Mouse (Mus musculus) retina, adult 2 months (tissue): ENCODE data around the gene Babam1.

Source experiments
- DNase-seq: peaks from one replicate; pipeline ENCODE4 v3.0.0-alpha.2; 2012; ENCODE audit warnings: low read depth, low spot score

Gene Babam1

DNA sequence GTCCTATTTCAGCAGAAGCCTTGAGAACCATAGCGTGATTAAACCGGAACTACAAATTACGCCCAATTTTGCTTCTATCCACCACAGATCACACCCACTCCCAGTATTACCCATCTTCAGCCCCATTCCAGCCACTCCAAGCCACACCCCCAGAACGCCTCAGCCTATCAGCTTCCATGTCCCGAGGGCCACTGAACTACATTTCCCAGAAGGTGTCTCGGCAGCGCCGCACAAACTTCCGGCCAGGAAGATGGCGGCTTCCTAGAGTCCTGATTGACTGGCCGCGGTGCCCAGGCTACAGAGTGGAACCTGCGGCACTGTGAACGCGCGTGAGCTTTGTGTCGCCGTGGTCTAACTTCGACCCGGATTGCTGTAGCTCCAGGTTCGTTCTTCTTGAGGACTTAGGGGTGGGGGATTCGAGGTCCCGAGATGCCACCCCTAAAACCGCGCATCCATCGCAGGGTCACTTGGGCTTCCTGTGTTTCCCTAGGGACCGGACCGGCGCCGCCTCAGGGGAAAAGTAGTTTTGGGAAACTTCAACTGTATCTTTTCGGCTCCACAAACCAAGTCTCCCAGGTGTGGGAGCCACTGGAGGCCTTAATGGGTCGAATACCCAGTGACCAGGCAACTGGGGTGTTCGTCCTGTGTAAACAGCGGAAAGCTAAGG lies at the start of gene Babam1:
TSS of gene Babam1 (plus strand) at position 223 of the 667 bp plus-strand sequence.
- DNase-seq = peak; percentile 81

DNA sequence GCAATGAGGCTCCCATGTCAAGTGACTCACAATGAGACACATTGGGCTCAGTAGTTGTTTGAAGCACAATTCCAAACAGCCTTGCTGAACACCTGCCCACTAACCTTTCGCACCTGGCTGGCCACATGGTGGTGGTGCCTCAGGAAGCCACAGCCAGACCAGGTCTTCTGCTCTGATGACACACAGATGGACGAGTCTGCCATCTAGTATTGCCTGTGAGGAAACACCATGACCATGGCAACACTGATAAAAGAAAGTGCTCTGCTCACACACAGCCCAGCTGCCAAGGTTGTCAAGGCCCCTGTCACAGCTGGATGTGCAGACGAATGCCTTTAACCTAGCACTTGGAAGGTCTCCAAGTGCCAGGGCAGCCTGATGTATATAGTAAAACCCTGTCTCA lies 45.5 kb upstream of the Babam1 start:
- DNase-seq = no peak

DNA sequence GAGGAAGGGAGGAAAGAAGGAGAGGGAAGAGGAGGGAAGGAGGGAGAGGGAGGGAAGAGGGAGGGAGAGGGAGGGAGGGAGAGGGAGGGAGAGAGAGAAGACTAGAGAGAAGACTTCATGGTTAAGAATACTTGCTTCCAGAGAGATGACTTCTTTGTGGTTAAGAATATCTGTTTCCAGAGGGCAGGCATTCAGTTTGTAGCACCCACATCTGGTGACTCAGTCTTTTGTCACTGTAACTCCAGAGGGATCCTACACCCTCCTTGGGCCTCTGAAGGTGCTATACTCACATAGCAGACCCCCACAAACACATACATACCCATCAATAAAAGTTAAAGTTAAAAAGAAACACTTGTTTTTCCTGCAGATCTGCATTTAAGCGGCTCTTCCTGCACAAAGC lies 45.1 kb upstream of the Babam1 start:
- no peak for DNase-seq

DNA sequence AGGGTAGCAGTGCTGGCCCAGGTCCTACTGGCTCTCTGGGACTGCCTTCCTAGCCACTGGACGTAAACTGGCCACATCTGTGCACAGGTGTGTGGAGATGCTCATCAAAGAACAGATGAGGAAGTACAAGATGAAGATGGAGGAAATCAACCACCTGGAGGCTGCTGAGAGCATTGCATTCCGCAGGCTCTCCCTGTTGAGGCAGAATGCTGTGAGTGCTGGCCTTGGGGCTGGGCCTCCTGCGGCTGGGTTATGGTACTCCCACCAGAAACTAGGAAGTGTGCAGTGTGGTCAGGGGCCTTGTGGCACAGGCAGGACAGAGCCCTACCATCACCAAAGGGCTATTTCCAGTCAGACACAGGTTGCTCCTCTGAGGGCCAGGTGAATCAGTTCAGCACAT lies 38.6 kb upstream of the Babam1 start:
- no peak for DNase-seq

DNA sequence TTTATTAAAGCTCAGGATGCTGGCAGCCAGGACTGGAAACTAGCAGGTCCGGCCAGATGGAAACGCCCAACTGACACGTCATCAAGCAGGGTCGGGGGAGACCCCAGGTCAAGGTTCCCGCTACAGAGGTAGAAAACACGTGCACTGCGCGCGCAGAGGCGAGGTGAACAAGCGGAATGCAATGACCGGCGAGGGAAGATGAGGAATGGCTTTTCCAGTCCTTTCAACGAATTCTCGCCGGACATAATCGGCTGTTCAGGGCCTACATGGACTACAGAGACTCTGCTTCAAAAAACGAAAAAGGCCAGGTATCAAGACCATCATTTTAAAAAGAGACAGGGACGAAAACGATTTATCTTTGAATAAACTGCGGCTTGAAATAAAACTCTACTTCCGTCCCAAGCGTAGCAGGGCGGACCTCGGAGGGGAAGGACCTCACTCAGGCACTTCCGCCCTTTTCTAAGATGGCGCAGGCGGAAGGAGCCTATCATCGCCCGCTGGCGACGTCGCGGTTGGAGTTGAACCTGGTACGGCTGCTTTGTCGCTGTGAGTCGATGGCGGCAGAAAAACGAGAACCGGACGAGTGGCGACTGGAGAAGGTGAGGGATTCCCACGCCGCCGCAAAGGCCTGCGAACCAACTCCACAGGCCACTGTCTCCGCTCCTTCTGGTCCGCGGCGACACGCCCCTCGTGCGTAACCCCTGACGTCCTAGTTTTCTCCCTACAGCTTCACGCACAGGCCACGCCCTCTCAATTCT lies 29.7 kb upstream of the Babam1 start, which contains the start of gene Use1:
TSS of gene Use1 (plus strand) at position 78 of the 758 bp plus-strand sequence.
- DNase-seq = peak; percentile 80

DNA sequence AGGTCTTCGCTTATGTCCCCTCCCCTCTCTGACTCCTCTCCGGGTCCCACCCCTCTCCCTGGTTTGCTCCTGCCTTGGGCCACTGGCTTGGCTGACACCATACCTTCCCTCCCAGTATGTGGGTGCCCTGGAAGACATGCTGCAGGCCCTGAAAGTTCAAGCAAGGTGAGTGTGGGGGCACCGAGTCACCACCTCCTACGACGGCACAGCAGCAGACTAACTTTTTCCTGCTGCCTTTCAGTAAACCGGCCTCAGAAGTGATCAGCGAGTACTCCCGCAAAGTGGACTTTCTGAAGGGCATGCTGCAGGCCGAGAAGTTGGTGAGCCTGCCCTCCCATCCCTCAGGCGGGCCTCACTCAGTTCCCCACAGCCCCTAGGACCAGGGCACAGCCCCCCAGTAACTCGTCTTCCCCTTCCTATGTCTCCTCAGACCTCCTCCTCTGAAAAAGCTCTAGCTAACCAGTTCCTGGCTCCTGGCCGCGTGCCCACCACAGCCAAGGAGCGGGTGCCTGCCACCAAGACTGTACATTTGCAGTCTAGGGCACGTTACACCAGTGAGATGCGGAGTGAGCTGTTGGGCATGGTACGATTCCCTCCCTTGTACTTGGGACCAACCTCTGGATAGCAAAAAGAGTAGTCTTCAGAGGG lies 29.0 kb upstream of the Babam1 start:
- DNase-seq = no peak

DNA sequence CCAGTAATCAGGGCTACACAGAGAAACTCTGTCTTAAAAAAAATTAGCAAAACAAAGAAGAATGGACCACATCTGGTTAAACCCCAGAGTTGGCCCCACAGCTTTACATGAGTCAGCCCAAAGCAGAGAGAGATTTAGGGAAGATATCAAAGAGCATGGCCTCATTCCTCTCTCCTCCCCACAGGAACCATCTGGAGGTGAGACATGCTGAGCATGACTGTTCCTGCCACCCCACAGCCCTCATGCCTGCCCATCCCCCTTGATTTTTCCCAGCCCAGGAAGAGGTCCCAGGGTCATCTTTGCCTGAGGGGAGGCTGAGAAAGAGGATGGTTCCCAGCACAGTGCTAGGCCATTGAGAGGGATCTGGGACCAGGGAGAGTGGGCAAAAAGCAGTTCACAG lies 28.3 kb upstream of the Babam1 start:
- no peak for DNase-seq

DNA sequence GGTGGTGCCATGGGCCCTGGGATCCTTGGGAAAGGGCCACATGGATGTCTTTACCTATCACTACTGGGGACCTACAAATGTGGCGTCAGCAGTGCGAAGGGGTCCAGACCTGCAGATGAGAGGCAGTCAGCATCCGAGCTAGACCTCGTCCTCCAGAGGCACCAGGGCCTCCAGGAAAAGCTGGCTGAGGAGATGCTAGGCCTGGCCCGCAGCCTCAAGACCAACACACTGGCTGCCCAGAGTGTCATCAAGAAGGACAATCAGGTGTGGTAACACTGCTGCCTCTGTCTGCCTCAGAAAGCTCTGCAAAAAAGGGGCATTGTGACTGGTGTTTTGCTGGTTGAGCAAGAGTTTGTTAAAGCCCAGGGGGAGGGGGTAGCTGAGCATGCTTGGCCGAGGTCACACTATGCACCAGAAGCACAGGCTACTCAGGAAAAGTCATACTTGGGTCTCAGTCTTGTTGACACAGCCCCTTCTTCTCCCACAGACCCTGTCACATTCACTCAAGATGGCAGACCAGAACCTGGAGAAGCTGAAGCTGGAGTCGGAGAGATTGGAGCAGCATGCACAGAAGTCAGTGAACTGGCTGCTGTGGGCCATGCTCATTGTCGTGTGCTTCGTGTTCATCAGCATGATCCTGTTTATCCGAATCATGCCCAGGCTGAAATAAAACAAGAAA lies 27.5 kb upstream of the Babam1 start:
- DNase-seq = no peak

DNA sequence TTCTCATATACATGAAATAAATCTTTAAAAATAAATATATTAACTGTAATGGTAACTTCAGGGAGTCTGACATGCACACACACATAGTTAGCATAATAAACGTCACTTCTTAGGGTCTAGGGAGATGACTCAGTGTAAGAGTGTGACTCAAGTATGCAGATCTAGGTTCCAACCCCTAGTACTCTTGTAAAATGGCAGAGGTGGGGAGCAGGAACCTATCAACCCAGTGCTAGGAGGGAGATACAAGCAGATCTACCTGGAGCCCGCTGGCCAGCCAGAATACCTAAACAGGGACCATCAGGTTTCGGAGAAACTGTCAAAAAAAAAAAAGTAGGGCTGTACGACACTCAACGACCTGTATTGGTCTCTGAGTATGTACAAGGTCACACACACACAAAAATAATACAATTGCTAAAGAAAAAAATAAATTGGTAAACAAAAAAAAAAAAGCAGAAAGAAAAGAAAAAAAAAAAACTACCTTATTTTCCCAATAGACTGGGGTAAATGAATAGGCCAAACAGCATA lies 25.9 kb upstream of the Babam1 start:
- no peak for DNase-seq

DNA sequence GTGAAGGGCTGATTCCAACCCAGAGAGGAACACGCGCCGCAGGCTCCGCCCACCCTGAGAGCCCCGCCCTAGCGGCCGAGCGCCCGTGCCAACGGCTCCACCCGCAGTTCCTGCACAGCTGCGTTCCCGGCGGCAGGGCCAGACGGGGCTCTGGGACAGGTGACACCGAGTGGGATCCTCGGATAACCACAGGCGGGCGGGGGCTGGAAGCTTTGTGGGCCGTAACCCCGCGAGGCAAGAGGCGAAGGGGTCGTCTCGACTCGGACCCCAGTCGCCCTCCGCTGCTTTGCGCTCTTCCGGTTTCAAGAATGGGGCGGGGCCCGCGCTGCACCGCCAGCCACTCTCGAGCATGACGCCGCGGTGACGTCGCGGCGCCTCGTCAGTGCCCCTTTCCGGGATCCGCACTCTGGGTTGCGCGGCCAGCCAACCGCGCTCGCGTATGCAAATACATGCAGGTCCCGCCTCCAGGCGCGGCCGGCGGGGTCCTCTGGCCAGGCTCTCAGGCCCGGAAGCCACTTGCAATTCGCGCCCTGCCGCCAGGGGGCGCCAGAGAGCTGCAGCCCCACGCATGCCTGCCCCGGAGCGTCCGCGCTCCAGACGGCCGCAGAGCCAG lies 25.3 kb upstream of the Babam1 start, which contains the start of gene Ocel1:
TSS of gene Ocel1 (plus strand) at position 63 of the 613 bp plus-strand sequence.
- peak; percentile 88 for DNase-seq

DNA sequence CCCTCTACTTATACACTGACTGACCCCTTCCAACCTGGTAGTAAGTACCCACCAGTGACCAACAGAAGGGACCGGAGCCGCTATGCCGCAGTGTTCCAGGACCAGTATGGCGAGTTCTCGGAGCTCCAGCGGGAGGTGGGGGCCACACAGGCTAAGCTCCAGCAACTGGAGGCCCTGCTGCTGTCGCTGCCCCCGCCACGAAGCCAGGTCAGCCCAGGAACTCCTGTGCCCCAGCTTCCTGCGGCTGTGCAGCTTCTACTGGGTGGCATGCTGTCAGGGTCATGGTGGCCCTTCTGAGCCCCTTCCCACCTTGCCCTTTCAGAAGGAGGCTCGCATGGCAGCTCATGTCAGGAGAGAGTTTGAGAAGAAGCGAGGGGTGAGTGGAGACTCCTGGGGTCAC lies 24.2 kb upstream of the Babam1 start:
- DNase-seq = no peak

DNA sequence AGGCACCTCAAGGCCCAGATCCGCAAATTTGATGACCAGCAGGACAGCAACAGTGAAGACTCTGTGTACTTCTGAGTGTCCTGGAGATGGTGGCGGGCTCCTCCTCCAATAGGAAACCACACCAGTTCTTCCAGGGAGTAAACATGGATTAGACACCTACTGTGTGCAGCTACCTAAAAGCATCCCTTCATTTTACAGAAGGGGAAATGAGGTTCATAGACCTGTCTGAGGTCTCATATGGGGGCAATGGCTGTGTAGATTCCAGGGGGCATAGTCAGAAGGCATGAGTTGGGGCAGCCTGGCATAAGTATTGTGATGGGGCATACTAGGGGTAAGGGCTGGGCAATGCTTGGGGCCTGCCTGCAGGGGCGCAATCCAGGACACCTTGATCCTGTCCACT lies 23.7 kb upstream of the Babam1 start:
- no peak for DNase-seq

DNA sequence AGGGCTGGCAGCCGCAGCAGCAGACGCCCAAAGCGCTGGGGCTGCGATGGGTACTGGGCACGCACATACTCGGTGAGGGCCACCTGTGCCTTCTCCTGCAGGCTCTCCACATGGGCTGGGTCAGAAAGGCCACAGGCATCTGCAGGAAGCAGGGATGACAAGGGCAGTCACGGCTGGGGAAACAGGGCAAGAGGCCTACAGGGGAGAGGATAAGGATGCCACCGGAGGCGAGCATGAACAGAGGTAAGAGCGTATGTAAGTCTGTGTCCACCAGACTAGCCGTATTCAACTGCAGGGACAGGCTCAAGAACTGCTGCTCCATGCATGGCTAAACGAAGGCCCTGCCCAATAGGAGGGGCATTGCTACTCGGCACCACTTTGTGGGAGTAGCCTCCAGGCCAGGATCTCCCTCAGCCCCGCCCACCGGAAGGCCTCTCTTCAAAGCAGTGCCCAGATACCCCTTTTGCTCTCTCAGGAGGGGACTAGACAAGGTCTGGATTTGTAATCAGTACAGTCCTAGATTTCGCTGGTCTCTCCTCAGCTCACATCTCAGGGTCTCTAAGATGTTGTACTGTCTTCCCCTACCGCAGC lies 21.9 kb upstream of the Babam1 start:
- no peak for DNase-seq

DNA sequence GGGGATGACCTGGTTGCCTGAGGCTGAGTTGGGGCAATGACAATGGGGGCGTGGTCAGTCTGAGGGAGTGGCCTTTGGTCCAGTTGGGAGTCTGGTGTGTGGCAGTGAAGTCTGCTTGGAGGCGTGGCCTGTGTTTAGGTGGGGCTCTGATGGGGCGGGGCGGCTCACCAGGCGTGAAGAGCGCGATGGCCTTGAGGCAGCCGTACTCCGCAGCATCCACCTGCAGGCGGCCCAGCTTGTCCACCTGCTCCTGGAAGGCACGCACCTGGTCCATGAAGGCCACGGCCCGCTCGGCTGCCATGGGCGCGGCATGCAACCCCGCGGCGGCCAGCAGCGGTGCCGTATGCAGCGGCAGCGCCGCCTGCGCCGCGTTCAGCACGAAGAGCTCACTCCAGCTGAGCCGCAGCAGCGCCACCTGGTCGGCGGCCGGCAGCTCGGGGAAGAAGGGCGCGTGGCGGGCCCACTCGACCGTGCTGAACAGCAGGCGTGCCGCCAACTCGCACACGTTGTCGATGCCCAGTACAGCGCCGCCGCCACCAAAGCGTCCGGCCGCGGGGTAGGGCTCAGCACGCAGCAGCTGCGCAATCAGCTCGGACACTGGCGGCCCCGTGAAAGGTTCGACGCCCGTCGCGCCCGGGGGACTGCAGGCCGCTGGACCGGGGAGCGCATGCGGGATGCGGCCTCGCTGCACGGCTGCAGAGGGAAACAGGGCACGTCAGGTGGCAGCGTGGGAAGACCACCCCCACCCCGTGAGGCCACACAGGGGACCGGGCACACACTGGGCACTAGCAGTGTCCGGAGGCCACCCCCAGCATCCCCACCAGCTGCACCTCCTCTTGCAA lies 20.9 kb upstream of the Babam1 start:
- DNase-seq = peak; percentile 33

DNA sequence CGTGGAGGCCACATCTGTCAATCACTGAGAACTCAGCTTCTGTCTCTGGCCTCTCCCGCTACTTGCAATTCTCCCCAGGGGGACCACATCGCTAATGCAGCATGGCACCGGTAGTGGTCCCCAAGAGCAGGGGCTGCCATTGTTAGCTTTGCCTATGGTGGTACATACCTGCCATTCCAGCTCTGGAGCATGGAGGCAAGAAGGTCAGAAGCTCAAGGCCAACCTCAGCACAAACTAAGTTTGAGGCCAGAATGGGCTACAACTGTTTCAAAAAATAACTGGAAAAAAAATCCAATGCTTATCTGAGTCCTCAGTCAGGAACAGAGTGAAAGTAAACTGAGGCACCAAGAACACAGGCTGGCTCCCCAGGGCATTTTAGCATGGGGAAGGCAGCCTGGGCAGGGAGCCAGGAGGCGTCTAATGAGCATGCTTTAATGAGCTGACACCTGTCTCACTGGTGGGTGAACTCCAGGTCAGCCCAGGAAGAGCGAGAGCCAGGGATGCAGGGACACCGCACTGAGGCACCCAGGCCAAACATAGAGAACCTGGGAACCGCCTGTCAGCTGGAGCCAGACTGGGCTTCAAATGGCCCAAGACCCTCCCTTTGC lies 20.1 kb upstream of the Babam1 start:
- DNase-seq = no peak

DNA sequence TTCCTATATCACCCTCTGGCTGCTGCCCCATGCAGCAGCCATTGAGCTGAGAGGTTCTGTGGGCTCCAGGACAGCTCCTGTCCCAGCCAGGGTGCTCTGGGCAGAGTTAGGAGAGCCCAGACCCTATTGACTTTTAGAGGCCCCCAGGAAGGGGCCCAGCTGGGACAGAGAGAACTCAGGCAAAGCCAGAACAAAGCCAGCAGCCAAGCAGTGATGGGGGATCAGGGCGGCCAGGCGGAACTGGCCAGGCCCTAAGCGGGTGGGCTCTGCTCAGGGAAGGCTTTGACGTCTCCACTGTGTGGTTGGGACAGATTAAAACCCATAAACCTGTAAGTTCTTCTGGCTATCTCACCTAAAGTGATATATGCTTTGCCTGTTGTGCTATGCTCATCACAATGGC lies 17.7 kb upstream of the Babam1 start:
- DNase-seq = no peak

DNA sequence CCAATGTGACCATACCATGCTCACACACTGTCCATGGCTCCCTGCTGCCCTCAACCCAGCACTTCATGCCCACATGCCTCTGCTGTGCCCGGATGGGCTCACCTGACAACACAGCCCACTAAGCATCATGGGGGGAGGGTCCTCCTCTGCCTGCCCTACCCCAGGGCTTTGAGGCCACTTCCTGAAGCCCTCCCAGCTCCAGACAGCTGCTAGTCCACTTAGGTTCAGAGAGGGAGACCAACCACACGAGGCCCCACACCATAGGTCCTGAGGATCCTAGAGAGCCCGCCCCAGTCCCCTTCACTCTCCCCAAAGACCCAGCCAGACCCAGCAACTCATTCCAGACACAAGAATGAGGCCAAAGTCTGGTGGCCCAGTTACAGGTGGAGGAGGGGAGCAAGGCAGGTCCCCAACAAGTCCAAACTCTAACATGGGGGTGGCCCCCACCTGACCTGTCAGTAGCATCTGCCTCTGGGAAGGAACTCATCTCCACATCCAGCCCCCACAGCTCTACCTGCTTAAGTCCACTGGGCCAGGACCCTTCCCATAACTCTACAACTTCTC lies 17.1 kb upstream of the Babam1 start:
- no peak for DNase-seq

DNA sequence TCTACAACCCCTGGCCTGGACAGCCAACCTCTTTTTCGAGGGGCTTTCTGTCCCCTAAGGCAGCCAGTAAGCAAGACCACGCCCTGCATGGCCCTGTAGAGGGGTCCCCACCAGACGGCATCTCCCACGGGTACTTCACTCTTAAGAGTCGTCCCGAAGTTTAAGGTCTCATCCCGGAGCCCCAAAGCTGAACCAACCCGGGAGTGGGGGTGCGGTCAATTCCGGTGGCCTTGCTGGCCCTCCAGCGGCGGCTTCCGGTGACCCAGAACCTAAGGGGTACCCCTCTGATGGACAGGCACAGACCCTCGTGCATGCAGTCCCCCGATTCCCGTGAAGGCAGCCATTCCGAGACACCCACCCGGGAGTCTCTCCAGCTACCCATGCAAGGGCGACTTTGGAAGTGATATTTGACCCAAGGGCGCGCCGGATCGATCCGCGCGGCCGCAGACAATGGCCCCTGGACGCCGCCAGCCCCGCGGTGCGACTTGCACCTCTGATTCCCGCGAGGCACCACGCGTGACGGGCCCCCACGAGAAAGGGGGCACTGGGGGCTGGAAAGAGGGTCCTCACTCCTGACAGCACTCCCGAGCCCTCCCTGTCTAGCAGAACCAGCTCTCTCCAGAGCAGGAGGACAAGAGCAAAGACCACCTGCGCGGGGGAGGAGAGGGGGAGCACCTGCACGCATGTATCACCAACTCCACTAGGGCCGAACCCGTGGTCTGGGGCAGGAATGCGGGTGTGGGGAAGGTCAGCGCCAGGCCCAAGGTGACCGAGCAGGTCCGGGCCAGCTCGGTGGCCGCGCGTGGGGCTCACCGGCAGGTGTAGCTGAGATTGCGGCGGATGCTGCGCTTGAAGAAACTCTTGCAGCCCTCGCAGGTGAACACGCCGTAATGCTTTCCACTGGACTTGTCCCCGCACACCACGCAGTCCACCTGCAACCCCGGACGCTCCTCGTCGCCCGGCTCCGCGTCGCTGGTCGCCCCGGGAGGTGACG lies 16.2 kb upstream of the Babam1 start:
- no peak for DNase-seq
